Mouse (Mus musculus): ENCODE results near the gene Pomp. TPM values are rescaled to one million over a fixed set of nuclear protein-coding genes. Genes with fewer than 3 reads are reported as not detected.
"Not testable (repeated sequence)": the region's sequence is repeated elsewhere in the genome, so short reads cannot be mapped to it uniquely, and the experiment has no call there.

Pomp gene
- polyA plus RNA-seq, 1 experiment from 2014 or later: 480 TPM

DNA sequence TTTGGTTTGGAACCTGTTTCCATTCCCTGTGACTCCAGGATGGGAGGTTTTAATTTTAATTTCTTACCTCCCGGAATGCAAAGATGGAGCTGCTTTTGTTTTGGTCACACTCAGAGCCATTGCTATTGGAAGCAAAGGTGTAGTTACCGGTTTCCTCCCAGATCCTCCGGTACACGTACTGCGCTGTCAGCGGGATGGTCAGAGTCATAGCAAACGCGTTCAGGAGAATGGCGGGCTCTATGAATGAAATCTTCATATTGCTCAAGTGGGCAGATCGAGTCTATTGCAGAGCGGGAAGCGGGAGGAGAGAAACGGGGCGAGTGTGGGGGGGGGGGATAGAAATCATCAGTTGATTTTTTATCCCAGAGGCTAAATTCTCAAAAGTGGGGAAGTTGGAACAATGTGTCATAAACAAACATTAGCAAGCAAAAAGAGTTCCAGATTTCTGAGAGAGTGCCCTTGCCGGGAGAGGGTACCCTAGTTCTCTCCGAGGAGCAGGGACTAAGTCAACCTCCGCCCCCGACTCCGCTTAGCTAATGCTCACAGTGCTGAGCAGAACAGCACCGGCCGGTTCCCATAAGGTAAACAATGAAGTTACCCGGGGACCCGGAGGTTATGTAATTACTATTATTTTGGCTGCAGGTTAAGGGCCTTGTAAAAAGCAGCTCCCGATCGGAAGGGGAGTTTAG is 33.6 kb downstream of the Pomp start:
- Histone ChIP-seq H3K27me3 (ENCODE audit: control insufficient read depth, insufficient read depth, low read length) (0 out of 2 replicates have a peak, but pooled peaks cover 6% of the 10 kb centered on the region), H3K4me1 (ENCODE audit: control insufficient read depth, insufficient read depth, low read length) (no peaks in the 10 kb centered on the region), H3K4me2 (ENCODE audit: low read depth) (peak overlapping the region; percentile 89), H3K4me3 (ENCODE audit: low read depth, low read length) (peak overlapping the region; percentile 54), H3K36me3 (ENCODE audit: control insufficient read depth, insufficient read depth, low read length) (no peaks in the 10 kb centered on the region), H3K27ac (ENCODE audit: low read depth, low read length) (no peak overlapping the region), H3K9me3 (ENCODE audit: control insufficient read depth, low read length) (no peaks in the 10 kb centered on the region), H3K9ac (ENCODE audit: low read length) (peak overlapping the region; percentile 59)
- DNase-seq (ENCODE audit: low spot score) (no peak), ATAC-seq (ENCODE audit: insufficient read depth, low FRiP score, low TSS enrichment) (peak; percentile 29; the same call in 1 of the 2 replicates)
- under 1% methylated on average over 25 of the region's 25 CpGs for WGBS

DNA sequence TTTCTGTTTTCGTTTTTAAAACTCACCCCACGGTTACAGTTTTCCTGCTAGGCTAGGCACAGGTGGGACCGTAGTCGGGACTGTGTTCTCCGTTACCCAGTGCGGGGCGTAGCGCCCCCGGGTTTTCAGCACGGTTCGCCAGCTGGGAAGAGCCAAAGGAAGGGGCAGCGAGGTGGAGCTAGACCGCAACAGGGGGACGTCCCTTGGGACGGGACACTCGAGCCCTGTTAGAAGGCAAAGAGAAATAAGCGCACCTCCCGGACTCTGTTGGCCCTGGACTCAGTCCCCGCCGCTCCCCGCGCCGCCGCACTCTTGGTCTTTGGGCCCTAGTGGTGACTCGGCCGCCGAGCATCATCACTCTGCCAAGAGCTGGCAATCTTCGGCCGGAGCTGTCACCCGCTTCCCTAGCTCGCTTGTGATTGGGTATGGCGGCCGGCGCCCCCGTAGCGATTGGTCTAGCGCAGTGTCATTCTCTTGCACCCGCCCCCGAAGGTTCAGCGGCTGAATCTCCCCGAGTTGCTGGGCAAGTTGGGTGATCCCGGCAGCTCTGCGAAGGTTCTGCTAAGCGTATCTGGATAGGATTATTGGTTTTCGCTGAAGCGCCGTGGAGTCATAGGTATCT is 34.3 kb downstream of the Pomp start, which contains the start of gene Slc46a3:
Gene Slc46a3, minus strand, starts transcription at position 361 of the 622 bp plus-strand sequence.
- WGBS: under 1% methylated on average over 47 of the region's 47 CpGs
- Histone ChIP-seq H3K36me3 (ENCODE audit: control insufficient read depth, insufficient read depth, low read length) (no peaks in the 10 kb centered on the region), H3K27me3 (ENCODE audit: control insufficient read depth, insufficient read depth, low read length) (0 out of 2 replicates have a peak, but pooled peaks cover 6% of the 10 kb centered on the region), H3K9me3 (ENCODE audit: control insufficient read depth, low read length) (no peaks in the 10 kb centered on the region), H3K4me1 (ENCODE audit: control insufficient read depth, insufficient read depth, low read length) (no peaks in the 10 kb centered on the region), H3K4me3 (ENCODE audit: low read depth, low read length) (peak within 1 kb of the TSS; percentile 54), H3K4me2 (ENCODE audit: low read depth) (peak within 1 kb of the TSS; percentile 89), H3K27ac (ENCODE audit: low read depth, low read length) (no peak within 1 kb of the TSS), H3K9ac (ENCODE audit: low read length) (peak within 1 kb of the TSS; percentile 59)
- peak; percentile 93 for DNase-seq (ENCODE audit: low spot score)
- peak; percentile 100 for ATAC-seq (ENCODE audit: insufficient read depth, low FRiP score, low TSS enrichment)

DNA sequence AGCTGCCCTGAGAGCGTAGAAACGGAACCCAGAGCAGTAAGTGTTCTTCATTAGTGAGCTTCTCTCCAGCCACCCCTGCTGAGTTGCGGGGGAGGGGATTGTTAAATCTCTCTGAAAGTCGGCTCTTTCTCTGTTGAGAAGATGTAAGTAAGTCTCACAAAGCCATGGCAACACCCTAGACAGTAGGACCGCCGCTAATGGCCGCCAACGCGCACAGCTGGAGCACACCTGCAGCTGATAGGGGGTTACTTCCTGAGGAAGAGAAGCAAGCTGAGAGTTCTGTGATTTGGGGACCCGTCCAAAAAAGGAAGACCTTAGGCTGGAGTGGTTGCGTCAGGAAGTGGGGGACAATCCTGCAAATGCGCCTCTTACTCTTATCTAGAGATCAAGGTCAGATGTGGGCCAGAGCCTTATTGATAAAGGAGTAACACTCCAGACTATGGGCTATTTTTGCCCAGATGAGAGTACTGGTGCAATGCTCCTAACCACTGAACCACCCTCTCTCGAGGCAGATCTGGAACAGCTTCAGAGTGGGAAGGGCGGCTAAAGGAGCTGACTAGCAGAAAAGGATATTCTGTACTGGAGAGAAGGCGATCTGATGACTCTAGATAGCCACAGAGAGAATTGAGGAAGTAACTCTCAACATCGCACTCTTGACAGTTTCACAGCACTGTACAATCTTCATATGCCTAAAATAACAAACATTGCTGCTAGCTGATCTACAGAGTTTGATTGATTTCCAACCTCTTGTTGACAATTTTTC is 35.4 kb downstream of the Pomp start:
- Histone ChIP-seq H3K4me3 (ENCODE audit: low read depth, low read length) (peak overlapping the region; percentile 23; the same call in 1 of the 2 replicates), H3K27ac (ENCODE audit: low read depth, low read length) (no peak overlapping the region), H3K4me1 (ENCODE audit: control insufficient read depth, insufficient read depth, low read length) (no peaks in the 10 kb centered on the region), H3K27me3 (ENCODE audit: control insufficient read depth, insufficient read depth, low read length) (0 out of 2 replicates have a peak, but pooled peaks cover 6% of the 10 kb centered on the region), H3K36me3 (ENCODE audit: control insufficient read depth, insufficient read depth, low read length) (no peaks in the 10 kb centered on the region), H3K9me3 (ENCODE audit: control insufficient read depth, low read length) (no peaks in the 10 kb centered on the region), H3K9ac (ENCODE audit: low read length) (no peak overlapping the region), H3K4me2 (ENCODE audit: low read depth) (peak overlapping the region; percentile 89)
- ATAC-seq (ENCODE audit: insufficient read depth, low FRiP score, low TSS enrichment) (no peak), DNase-seq (ENCODE audit: low spot score) (no peak)
- 27% methylated on average over 16 of the region's 16 CpGs for WGBS

DNA sequence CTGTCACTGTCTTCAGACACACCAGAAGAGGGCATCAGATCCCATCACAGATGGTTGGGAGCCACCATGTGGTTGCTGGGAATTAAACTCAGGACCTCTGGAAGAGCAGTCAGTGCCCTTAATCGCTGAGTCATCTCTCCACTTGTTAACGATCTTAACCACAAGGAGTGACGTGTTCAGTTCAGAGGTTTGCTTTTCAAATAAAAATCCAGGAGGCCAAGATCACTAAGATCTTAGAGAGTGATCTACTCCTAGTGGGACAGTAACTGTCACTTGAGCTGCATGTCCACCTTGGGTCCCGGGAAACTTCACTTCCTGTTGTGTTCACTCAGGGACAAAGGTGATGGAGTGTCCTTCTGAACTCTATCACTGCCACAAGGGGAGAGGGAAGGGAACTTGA is 36.2 kb downstream of the Pomp start:
- DNase-seq (ENCODE audit: low spot score); ATAC-seq (ENCODE audit: insufficient read depth, low FRiP score, low TSS enrichment); H3K9ac ChIP-seq (ENCODE audit: low read length); H3K4me3 ChIP-seq (ENCODE audit: low read depth, low read length); H3K9me3 ChIP-seq (ENCODE audit: control insufficient read depth, low read length); H3K4me1 ChIP-seq (ENCODE audit: control insufficient read depth, insufficient read depth, low read length); H3K4me2 ChIP-seq (ENCODE audit: low read depth); H3K36me3 ChIP-seq (ENCODE audit: control insufficient read depth, insufficient read depth, low read length); H3K27ac ChIP-seq (ENCODE audit: low read depth, low read length); H3K27me3 ChIP-seq (ENCODE audit: control insufficient read depth, insufficient read depth, low read length): not testable (repeated sequence)
- WGBS: 85% methylated on average over 4 of the region's 4 CpGs

DNA sequence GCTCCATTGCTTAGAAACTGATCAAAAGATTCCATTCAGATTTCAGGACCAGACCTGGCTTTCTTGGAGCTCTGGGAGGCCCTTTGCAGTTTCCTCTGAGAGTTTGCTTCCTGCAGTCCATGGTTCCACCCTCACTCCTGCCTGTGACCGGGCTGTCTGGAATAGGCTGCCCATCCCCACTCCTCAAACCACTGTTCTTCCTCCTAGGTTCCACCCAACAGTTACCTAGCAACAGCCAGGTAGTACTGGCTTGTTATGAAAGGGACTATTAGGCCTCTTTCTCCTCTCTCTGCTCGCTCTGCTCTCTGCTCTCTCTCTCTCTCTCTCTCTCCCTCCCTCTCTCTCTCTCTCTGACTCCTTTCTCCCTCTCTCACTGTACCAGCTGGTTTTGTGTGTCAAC is 38.0 kb downstream of the Pomp start:
- H3K9me3 ChIP-seq (ENCODE audit: control insufficient read depth, low read length): no peaks in the 10 kb centered on the region

DNA sequence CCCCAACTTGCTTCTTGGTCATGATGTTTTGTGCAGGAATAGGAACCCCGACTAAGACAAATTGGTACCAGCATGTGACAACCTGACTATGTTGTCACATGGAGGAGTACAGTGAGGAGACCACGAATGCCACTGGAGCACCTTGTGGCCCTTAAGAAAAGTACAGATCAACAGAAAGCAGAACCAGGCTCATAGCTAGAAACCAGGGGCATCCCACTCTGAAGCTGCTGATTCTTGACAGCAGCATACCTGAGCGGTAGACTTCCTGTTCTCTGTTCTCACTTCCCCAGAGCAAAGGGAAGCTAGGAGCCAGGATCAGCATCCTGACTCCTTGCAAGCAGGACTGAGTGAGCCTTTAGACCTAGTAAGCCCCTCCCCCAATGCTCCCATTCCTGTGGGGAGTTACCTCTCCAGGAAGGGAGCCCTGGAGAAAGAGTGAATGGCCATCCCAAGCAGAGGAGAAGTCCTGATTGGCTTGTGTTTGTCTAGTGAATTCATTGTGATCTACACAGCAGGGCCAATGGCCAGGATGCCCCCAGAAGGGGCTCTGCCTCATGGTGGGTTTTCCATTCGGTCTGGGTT is 38.8 kb downstream of the Pomp start:
- Histone ChIP-seq H3K27me3 (ENCODE audit: control insufficient read depth, insufficient read depth, low read length) (0 out of 2 replicates have a peak, but pooled peaks cover 6% of the 10 kb centered on the region), H3K9me3 (ENCODE audit: control insufficient read depth, low read length) (no peaks in the 10 kb centered on the region)

More for the DNA sequence above, 38.0 kb downstream of the Pomp start:
- H3K36me3 ChIP-seq (ENCODE audit: control insufficient read depth, insufficient read depth, low read length): no peaks in the 10 kb centered on the region
- H3K27me3 ChIP-seq (ENCODE audit: control insufficient read depth, insufficient read depth, low read length): 0 out of 2 replicates have a peak, but pooled peaks cover 6% of the 10 kb centered on the region
- H3K27ac ChIP-seq (ENCODE audit: low read depth, low read length): no peak overlapping the region
- no peak overlapping the region for H3K4me2 ChIP-seq (ENCODE audit: low read depth)
- H3K9ac ChIP-seq (ENCODE audit: low read length): no peak overlapping the region
- H3K4me1 ChIP-seq (ENCODE audit: control insufficient read depth, insufficient read depth, low read length): no peaks in the 10 kb centered on the region
- ATAC-seq (ENCODE audit: insufficient read depth, low FRiP score, low TSS enrichment) (no peak), DNase-seq (ENCODE audit: low spot score) (no peak)
- 72% methylated on average over 2 of the region's 2 CpGs for WGBS
- H3K4me3 ChIP-seq (ENCODE audit: low read depth, low read length): no peak overlapping the region

DNA sequence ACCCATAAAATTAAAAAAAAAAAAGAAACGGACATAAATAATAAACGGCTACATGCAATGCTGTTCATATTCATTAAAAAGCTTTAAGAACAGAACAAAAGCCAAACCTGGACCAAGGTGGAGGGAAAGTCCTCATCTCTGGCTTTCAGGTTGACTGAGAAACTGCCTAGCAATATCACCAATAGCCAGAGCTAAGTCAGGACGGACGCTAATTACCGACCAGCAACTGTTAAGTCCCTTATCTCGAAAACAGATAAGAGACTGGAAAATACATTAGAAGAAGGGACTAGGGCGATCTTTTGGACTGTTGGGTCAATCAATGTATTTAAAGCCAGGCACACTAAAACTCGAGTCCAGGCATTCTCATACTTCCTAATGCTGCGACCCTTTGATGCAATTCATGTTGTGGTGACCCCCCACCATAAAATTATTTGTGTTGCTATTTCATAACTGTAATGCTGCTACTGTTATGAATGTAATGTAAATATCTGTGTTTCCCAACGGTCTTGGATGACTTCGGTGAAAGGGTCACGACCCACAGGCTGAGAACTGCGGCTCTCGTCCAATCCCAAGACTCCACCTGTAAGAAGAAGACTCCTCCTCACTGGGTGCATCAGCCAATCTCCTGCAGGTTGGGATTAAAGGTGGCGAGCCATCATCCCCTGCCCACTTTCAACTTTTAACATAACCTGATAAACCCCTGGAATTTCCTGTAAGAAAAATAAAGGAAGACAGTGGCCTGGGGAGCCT is 41.9 kb downstream of the Pomp start:
- Histone ChIP-seq H3K36me3 (ENCODE audit: control insufficient read depth, insufficient read depth, low read length) (no peaks in the 10 kb centered on the region), H3K9me3 (ENCODE audit: control insufficient read depth, low read length) (no peaks in the 10 kb centered on the region), H3K27me3 (ENCODE audit: control insufficient read depth, insufficient read depth, low read length) (no peaks in the 10 kb centered on the region), H3K4me2 (ENCODE audit: low read depth) (no peak overlapping the region), H3K27ac (ENCODE audit: low read depth, low read length) (no peak overlapping the region), H3K4me3 (ENCODE audit: low read depth, low read length) (no peak overlapping the region), H3K9ac (ENCODE audit: low read length) (no peak overlapping the region), H3K4me1 (ENCODE audit: control insufficient read depth, insufficient read depth, low read length) (no peaks in the 10 kb centered on the region)
- ATAC-seq (ENCODE audit: insufficient read depth, low FRiP score, low TSS enrichment) (no peak), DNase-seq (ENCODE audit: low spot score) (no peak)
- WGBS: 88% methylated on average over 15 of the region's 15 CpGs

More for the DNA sequence above, 38.8 kb downstream of the Pomp start:
- H3K27ac ChIP-seq (ENCODE audit: low read depth, low read length): no peak overlapping the region
- H3K9ac ChIP-seq (ENCODE audit: low read length): no peak overlapping the region
- ATAC-seq (ENCODE audit: insufficient read depth, low FRiP score, low TSS enrichment) (no peak), DNase-seq (ENCODE audit: low spot score) (no peak)
- no peaks in the 10 kb centered on the region for H3K4me1 ChIP-seq (ENCODE audit: control insufficient read depth, insufficient read depth, low read length)
- 70% methylated on average over 4 of the region's 4 CpGs for WGBS
- no peak overlapping the region for H3K4me2 ChIP-seq (ENCODE audit: low read depth)
- no peak overlapping the region for H3K4me3 ChIP-seq (ENCODE audit: low read depth, low read length)
- no peaks in the 10 kb centered on the region for H3K36me3 ChIP-seq (ENCODE audit: control insufficient read depth, insufficient read depth, low read length)

DNA sequence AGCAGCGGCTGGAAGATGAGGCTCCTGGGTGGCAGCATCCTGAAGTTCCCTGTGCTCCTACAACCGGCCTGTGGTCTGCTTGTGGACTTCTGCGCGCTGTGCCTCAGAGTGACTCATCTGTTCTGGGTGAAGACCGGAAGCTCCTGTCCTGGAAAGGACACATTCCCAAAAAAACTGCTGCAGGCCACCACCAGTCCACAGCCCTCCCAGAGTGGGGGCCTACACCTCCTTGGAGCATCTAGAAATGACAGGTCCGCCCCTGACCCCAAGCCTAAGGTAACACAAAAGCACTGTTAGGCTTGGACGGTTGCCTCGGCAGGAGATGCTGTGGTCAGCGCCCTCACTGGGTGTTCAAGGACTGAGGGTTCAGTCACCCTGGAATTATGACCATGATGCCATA is 42.9 kb downstream of the Pomp start:
- H3K4me2 ChIP-seq (ENCODE audit: low read depth): no peak overlapping the region
- no peaks in the 10 kb centered on the region for H3K27me3 ChIP-seq (ENCODE audit: control insufficient read depth, insufficient read depth, low read length)
- no peak overlapping the region for H3K9ac ChIP-seq (ENCODE audit: low read length)
- 90% methylated on average over 9 of the region's 9 CpGs for WGBS
- H3K27ac ChIP-seq (ENCODE audit: low read depth, low read length): no peak overlapping the region
- H3K9me3 ChIP-seq (ENCODE audit: control insufficient read depth, low read length): no peaks in the 10 kb centered on the region
- no peaks in the 10 kb centered on the region for H3K36me3 ChIP-seq (ENCODE audit: control insufficient read depth, insufficient read depth, low read length)
- ATAC-seq (ENCODE audit: insufficient read depth, low FRiP score, low TSS enrichment): no peak
- DNase-seq (ENCODE audit: low spot score): no peak
- no peaks in the 10 kb centered on the region for H3K4me1 ChIP-seq (ENCODE audit: control insufficient read depth, insufficient read depth, low read length)
- no peak overlapping the region for H3K4me3 ChIP-seq (ENCODE audit: low read depth, low read length)

Data from neural tube, embryonic 11.5 days (tissue).